Mouse (Mus musculus): ENCODE results near the gene Gja6. TPM values are rescaled to one million over a fixed set of nuclear protein-coding genes. Genes with fewer than 3 reads are reported as not detected.

Gene Gja6
- total RNA-seq (2021): 1 to 10 TPM; 1.0 to 1.1 TPM
- long read RNA-seq, experiment 1: 0 reads
- long read RNA-seq, experiment 2: 0 reads

DNA sequence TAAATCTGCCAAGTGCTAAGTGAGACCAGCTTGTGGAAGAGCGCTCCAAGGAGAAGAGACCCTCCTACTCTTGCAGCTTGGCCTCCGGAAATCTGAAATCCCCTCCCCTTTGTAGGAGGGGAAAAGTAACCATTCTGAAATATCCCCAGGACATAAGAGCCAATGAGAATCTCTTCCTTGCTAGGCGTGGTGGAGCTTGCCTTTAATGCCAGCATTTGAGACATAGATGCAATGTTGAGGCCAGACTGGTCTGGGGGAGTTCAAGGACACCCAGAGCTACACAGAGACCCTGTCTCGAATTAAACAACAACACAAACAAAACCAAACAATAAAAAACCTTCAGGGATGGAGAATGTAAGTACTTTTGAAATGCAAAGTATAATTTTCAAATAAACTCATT is at the start of gene Gja6:
Gja6 (minus strand) TSS at position 101 of the 400 bp plus-strand sequence.
- no peak for TF ChIP-seq CTCF (conservative IDR thresholded peaks at IDR 0.05)
- Histone ChIP-seq H3K27ac (no peak within 1 kb of the TSS), H3K4me3 (no peak within 1 kb of the TSS)
- no peak for DNase-seq (ENCODE audit: low spot score in 2 of 2)

GRCm38 (mm10) chrX:160949583-160949982 is 42.7 kb upstream of the Gja6 start:
- DNase-seq (ENCODE audit: low spot score in 2 of 2): peak in 1 of 2 experiments; percentile 3
- no peak overlapping the region for H3K4me3 ChIP-seq
- no peak for TF ChIP-seq CTCF (conservative IDR thresholded peaks at IDR 0.05)

DNA sequence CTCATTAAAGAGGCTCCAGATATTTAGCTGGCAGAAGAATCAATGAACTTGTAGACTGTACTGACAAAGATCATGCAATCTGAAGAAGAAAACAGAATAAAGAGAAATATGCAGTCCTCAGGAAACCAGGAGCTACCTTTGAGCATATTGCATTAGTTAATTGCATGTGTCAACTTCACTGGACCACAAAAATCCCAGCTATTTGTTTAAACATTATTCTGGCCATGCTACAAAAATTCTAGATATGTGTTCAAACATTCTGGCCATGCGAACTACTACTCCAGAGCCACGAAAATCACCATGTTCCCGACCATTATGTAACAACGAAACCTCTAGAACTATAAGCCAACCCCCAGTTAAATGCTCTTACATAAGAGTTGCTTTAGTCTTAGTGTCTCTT is 37.9 kb upstream of the Gja6 start:
- DNase-seq (ENCODE audit: low spot score in 2 of 2): no peak

More at GRCm38 (mm10) chrX:160949583-160949982, 42.7 kb upstream of the Gja6 start:
- peak overlapping the region; percentile 32; the same call in 1 of the 2 replicates for H3K27ac ChIP-seq

GRCm38 (mm10) chrX:160935541-160935940 is 28.7 kb upstream of the Gja6 start:
- no peak overlapping the region for H3K4me3 ChIP-seq
- peak overlapping the region; percentile 39; the same call in 1 of the 2 replicates for H3K27ac ChIP-seq
- peak; percentile 56 for TF ChIP-seq CTCF (conservative IDR thresholded peaks at IDR 0.05)
- DNase-seq (ENCODE audit: low spot score in 2 of 2): no peak

More for the DNA sequence above, 37.9 kb upstream of the Gja6 start:
- TF ChIP-seq CTCF (conservative IDR thresholded peaks at IDR 0.05): no peak
- H3K27ac ChIP-seq: no peak overlapping the region
- no peak overlapping the region for H3K4me3 ChIP-seq

- TF ChIP-seq CTCF (conservative IDR thresholded peaks at IDR 0.05): peak; percentile 61
- Histone ChIP-seq H3K27ac (no peak overlapping the region), H3K4me3 (no peak overlapping the region)
- DNase-seq (ENCODE audit: low spot score in 2 of 2): no peak
Measured at GRCm38 (mm10) chrX:160930656-160931055, 23.8 kb upstream of the Gja6 start.

DNA sequence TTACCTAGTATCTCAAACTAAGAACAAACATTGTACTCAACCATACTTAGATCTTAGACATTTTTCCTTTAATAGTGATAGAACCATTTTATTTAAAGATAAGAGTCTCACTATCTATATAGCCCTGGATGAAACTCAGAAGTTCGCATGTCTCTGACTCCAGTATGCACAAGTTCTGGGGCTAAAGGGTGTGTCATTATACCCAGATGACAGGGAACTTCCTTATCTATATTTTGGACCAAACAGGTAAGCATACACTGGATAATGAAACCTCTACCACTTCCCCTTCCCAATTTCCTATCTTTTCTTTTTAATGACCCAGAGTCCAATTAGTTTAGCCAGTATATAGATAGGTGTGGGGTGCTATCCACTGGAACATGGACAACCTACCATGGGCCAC is 22.0 kb upstream of the Gja6 start:
- no peak for TF ChIP-seq CTCF (conservative IDR thresholded peaks at IDR 0.05)
- DNase-seq (ENCODE audit: low spot score in 2 of 2): no peak
- Histone ChIP-seq H3K4me3 (no peak overlapping the region), H3K27ac (no peak overlapping the region)

- Histone ChIP-seq H3K4me3 (no peak overlapping the region), H3K27ac (no peak overlapping the region)
- no peak for DNase-seq (ENCODE audit: low spot score in 2 of 2)
- no peak for TF ChIP-seq CTCF (conservative IDR thresholded peaks at IDR 0.05)
Measured at GRCm38 (mm10) chrX:160919022-160919637, 12.3 kb upstream of the Gja6 start.

DNA sequence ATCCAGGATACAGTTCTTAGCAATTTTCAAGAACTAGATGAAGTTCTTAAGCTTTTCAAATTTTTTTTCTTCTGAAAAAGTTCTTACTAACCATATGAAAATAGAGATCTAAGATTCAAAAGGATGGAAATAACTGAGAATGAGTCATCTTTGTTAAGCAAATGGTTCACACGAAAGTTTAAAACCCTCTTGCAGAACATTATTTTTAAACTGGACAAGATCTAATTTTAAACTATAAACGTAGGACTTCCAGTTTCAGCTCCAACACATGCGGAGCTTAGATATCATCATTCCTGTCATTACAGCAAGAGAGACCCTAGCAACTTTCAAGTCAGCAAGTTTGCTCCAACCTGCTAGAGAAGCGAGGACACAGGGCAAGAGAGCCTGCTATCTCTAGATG is 375 bp downstream of the Gja6 start:
- Histone ChIP-seq H3K27ac (no peak overlapping the region), H3K4me3 (no peak overlapping the region)
- DNase-seq (ENCODE audit: low spot score in 2 of 2): no peak

DNA sequence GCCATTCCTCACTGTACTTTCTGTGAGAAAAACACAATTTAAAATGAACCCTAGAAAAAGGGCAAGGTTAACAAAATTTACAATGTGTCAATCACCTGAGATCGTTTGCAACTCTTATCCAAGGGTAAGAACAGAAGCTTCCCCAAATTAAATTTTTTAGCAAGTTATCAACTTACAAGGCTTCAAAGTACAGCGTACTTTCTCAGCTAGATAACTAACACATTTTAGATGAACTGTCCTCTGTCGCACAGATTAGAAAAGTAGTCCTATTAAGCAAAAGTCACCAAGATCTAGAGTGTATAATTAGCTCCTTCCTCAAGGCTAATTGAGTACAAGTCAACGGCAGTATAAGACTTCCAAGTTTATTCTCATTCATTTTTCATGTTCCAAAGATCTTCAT is 939 bp downstream of the Gja6 start:
- DNase-seq (ENCODE audit: low spot score in 2 of 2): no peak
- Histone ChIP-seq H3K27ac (no peak overlapping the region), H3K4me3 (no peak overlapping the region)
- no peak for TF ChIP-seq CTCF (conservative IDR thresholded peaks at IDR 0.05)

More for the DNA sequence above, 375 bp downstream of the Gja6 start:
- TF ChIP-seq CTCF (conservative IDR thresholded peaks at IDR 0.05): no peak

DNA sequence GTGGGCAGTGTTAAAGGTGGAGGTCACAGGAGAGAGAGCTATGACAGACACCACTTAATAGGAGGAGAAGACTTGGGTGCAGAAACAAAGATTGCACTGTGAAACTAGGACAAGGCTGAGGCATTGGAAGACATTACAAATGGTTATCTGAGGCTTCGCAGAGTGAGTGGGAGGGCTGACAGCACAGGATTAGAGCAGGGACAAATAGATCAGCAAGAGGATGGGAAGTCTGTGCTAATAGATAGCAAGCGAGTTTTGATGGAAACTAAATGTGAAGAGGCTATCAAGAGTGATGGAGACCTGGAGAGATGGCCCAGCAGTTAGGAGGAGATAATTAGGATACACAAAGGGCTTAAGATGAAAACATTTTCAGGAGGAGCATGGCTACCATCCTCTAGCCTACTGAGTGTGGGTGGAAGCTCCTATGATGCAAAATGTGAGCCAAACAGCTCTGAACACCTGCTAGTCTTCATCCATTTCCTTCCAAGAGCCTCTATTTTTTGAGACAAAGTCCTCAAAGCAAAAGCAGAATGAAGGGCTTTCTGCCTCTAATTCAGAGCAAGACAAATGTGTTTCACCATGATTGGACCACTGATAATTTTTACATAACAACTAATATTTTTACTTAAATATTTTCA is 1.7 kb downstream of the Gja6 start:
- Histone ChIP-seq H3K4me3 (no peak overlapping the region), H3K27ac (peak overlapping the region; percentile 28; the same call in 1 of the 2 replicates)
- DNase-seq (ENCODE audit: low spot score in 2 of 2): no peak
- no peak for TF ChIP-seq CTCF (conservative IDR thresholded peaks at IDR 0.05)

DNA sequence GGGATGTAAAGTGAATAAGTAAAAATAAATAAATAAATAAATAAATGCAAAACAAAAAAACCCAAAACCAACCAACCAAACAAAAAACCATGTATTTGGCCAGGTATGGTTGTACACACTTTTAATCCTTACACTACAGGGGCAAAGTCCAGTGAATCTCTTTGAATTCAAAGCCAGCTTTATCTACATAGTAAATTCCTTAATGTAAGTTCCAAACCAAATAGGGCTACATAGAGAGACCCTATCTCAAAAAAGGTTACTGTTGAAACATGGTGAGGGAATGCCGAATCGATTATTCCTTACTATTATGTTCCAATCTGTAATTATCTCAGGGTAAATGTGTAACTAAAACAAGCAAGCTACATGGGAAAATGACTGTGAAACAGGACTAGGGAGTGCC is 5.7 kb downstream of the Gja6 start:
- Histone ChIP-seq H3K27ac (no peak overlapping the region), H3K4me3 (no peak overlapping the region)
- TF ChIP-seq CTCF (conservative IDR thresholded peaks at IDR 0.05): no peak
- no peak for DNase-seq (ENCODE audit: low spot score in 2 of 2)

GRCm38 (mm10) chrX:160892077-160892476 is 14.8 kb downstream of the Gja6 start:
- Histone ChIP-seq H3K27ac (no peak overlapping the region), H3K4me3 (no peak overlapping the region)
- no peak for TF ChIP-seq CTCF (conservative IDR thresholded peaks at IDR 0.05)
- DNase-seq (ENCODE audit: low spot score in 2 of 2): no peak

DNA sequence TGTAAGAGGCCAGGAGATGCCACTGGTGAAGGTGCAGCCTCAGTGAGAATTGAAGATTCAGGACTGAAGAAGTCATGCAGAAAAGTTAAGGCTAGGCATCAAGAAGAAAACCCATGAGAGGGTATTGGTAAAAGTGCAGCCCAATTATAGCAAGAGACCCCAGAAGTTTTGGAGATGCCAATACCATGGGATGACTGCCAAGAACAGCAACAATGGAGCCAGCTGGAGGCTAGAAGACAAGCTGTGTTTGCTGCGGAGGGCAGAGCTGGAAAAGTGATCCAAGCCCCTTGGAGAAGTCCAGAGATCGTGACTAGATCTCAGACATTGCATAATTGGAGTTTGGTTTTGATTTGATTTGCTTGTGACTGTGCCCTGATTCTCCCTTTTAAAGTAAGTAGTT is 20.6 kb downstream of the Gja6 start:
- Histone ChIP-seq H3K27ac (no peak overlapping the region), H3K4me3 (no peak overlapping the region)
- no peak for TF ChIP-seq CTCF (conservative IDR thresholded peaks at IDR 0.05)
- DNase-seq (ENCODE audit: low spot score in 2 of 2): no peak

GRCm38 (mm10) chrX:160866576-160866975 is 40.3 kb downstream of the Gja6 start:
- H3K4me3 ChIP-seq: no peak overlapping the region
- no peak for DNase-seq (ENCODE audit: low spot score in 2 of 2)
- no peak for TF ChIP-seq CTCF (conservative IDR thresholded peaks at IDR 0.05)
- no peak overlapping the region for H3K27ac ChIP-seq
